Mouse (Mus musculus) cortical plate, adult 2 months (tissue): ENCODE measurements around the gene Pdk4. TPM values are rescaled to one million over a fixed set of nuclear protein-coding genes. Genes with fewer than 3 reads are reported as not detected.
A peak's percentile ranks its signal among the peaks of the same experiment; 100 is the strongest.

Experiments
- H3K27ac ChIP-seq: fragments of 200-500 bp; 2 replicates; pipeline ENCODE4 v1.5.1; 2012; ENCODE audit warnings: low read length, control low read depth, inconsistent platforms; ENCODE audit not compliant: insufficient read depth
- H3K4me1 ChIP-seq: fragments of 200-500 bp; 2 replicates; pipeline ENCODE4 v1.6.1; 2011; ENCODE audit warnings: low read length; ENCODE audit not compliant: control insufficient read depth, insufficient read depth
- H3K4me3 ChIP-seq: fragments of 200-500 bp; 2 replicates; pipeline ENCODE4 v1.5.1; 2011; ENCODE audit warnings: mild to moderate bottlenecking, low read length, control low read depth; ENCODE audit not compliant: insufficient read depth
- CTCF ChIP-seq: fragments of 200-500 bp; IDR thresholded peaks from 2 replicates; pipeline ENCODE4 v1.5.1; 2011; ENCODE audit warnings: mild to moderate bottlenecking, control low read depth, low read length; ENCODE audit not compliant: insufficient read depth; ENCODE audit errors: extremely low read depth
- POLR2A ChIP-seq: fragments of 200-500 bp; IDR thresholded peaks from 2 replicates; pipeline ENCODE4 v1.6.1; 2011; ENCODE audit warnings: mild to moderate bottlenecking, low read length, control low read depth; ENCODE audit not compliant: insufficient read depth; ENCODE audit errors: extremely low read depth
- polyA plus RNA-seq: library from polyadenylated mRNA; depleted of rRNA; stranded (reverse); fragments of >200 nt; gene quantifications from 2 replicates; pipeline ENCODE4 v1.2.3, GENCODE M21; 2012; rRNA removed

Gene Pdk4
- polyA plus RNA-seq, 1 experiment: 14.0 TPM

- Histone ChIP-seq H3K4me3 (no peak overlapping the region), H3K27ac (peak overlapping the region; percentile 29; the same call in 1 of the 2 replicates), H3K4me1 (peaks cover under 1% of the 10 kb centered on the region; the same call in 1 of the 2 replicates)
- no peak for TF ChIP-seq POLR2A
- no peak for TF ChIP-seq CTCF
These were observed 47.7 kb downstream of the Pdk4 start for GRCm38 (mm10) chr6:5448396-5448795.

GRCm38 (mm10) chr6:5447546-5447945, 48.6 kb downstream of the Pdk4 start:
- H3K27ac ChIP-seq: 0 out of 2 replicates have a peak overlapping the region, but pooled peaks have one; percentile 1
- TF ChIP-seq POLR2A (no peak), CTCF (no peak)
- H3K4me1 ChIP-seq: peaks cover 3% of the 10 kb centered on the region; the same call in 1 of the 2 replicates
- H3K4me3 ChIP-seq: no peak overlapping the region

- TF ChIP-seq POLR2A: no peak
- TF ChIP-seq CTCF: no peak
- Histone ChIP-seq H3K4me3 (no peak overlapping the region), H3K4me1 (peaks cover 5% of the 10 kb centered on the region; the same call in 1 of the 2 replicates), H3K27ac (no peak overlapping the region; the same call in 1 of the 2 replicates)
These were observed 49.1 kb downstream of the Pdk4 start for GRCm38 (mm10) chr6:5447013-5447412.

GRCm38 (mm10) chr6:5444331-5444898, 51.7 kb downstream of the Pdk4 start:
- no peak for TF ChIP-seq CTCF
- TF ChIP-seq POLR2A: no peak
- no peak overlapping the region for H3K27ac ChIP-seq

GRCm38 (mm10) chr6:5443104-5443863, 52.8 kb downstream of the Pdk4 start:
- Histone ChIP-seq H3K4me3 (no peak overlapping the region), H3K4me1 (peaks cover 5% of the 10 kb centered on the region; the same call in 1 of the 2 replicates), H3K27ac (no peak overlapping the region)
- TF ChIP-seq CTCF (no peak), POLR2A (no peak)

More at GRCm38 (mm10) chr6:5444331-5444898, 51.7 kb downstream of the Pdk4 start:
- Histone ChIP-seq H3K4me1 (peaks cover 5% of the 10 kb centered on the region; the same call in 1 of the 2 replicates), H3K4me3 (no peak overlapping the region)

GRCm38 (mm10) chr6:5442316-5443085, 53.6 kb downstream of the Pdk4 start:
- no peak overlapping the region for H3K4me3 ChIP-seq
- H3K27ac ChIP-seq: no peak overlapping the region
- TF ChIP-seq POLR2A: no peak
- TF ChIP-seq CTCF: no peak
- peaks cover 5% of the 10 kb centered on the region; the same call in 1 of the 2 replicates for H3K4me1 ChIP-seq

GRCm38 (mm10) chr6:5441221-5441620, 54.9 kb downstream of the Pdk4 start:
- no peak overlapping the region for H3K27ac ChIP-seq
- no peak overlapping the region for H3K4me3 ChIP-seq
- no peak for TF ChIP-seq POLR2A
- TF ChIP-seq CTCF: no peak
- peaks cover 5% of the 10 kb centered on the region; the same call in 1 of the 2 replicates for H3K4me1 ChIP-seq

- TF ChIP-seq POLR2A (no peak), CTCF (0 out of 2 replicates have a peak, but pooled peaks have one; percentile 7)
- no peak overlapping the region for H3K4me3 ChIP-seq
- no peak overlapping the region for H3K27ac ChIP-seq
- peaks cover 3% of the 10 kb centered on the region; the same call in 1 of the 2 replicates for H3K4me1 ChIP-seq
These were observed 58.4 kb downstream of the Pdk4 start for GRCm38 (mm10) chr6:5437757-5438156.

GRCm38 (mm10) chr6:5433887-5434286, 62.2 kb downstream of the Pdk4 start:
- TF ChIP-seq POLR2A (no peak), CTCF (no peak)
- Histone ChIP-seq H3K27ac (no peak overlapping the region), H3K4me3 (no peak overlapping the region), H3K4me1 (no peaks in the 10 kb centered on the region)

Other genes with a start within 250 kb of the Pdk4 start
- 2.0 and 2.5 TPM in 2 replicates for gene Pon3, start 240.0 kb downstream of the Pdk4 start, polyA plus RNA-seq
- gene Pon2, start 197.9 kb downstream of the Pdk4 start, polyA plus RNA-seq: 55.2 and 57.3 TPM in 2 replicates
- 0.40 and 0.50 TPM in 2 replicates for gene Asb4, start 112.9 kb downstream of the Pdk4 start, polyA plus RNA-seq
- gene Dync1i1, start 229.3 kb upstream of the Pdk4 start, polyA plus RNA-seq: 133 and 140 TPM in 2 replicates